Mouse (Mus musculus): ENCODE results near the gene Tas2r134. TPM values are rescaled to one million over a fixed set of nuclear protein-coding genes. Genes with fewer than 3 reads are reported as not detected.

The Tas2r134 gene
- total and polyA plus RNA-seq, 2 experiments = not detected

DNA sequence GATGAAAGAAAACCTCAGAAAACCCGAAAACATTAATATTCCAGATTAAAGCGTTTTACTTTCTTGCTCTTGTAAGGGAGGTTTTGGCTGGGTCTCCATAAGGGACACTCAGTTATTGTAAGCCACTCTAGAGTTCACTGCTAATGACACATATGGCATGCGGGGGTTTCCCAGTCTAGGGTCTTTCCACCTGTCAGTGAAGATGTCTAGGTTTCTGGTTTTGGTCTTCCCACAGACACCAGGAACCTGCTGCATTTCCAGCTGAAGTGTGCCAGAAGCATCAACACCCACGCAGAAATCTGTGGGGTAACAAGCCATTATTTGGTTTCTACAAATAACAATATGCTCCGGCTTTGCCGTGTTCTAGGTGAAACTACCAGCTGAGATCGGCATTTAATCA is 14.3 kb downstream of the Tas2r134 start:
- no peak for DNase-seq (ENCODE audit: extremely low read depth, low read depth, low spot score)
- Histone ChIP-seq H3K27ac (replicated peaks; ENCODE audit: insufficient read depth, low read depth, low read length) (no peak overlapping the region), H3K9ac (ENCODE audit: low read depth, low read length) (no peak overlapping the region), H3K79me2 (ENCODE audit: control insufficient read depth, insufficient read depth, low read length) (no peaks in the 10 kb centered on the region), H3K27me3 (ENCODE audit: control insufficient read depth, insufficient read depth, low read length) (no peaks in the 10 kb centered on the region), H3K36me3 (ENCODE audit: control insufficient read depth, insufficient read depth, low read length) (no peaks in the 10 kb centered on the region), H3K4me3 (ENCODE audit: insufficient read depth, low read depth, low read length) (no peak overlapping the region), H3K4me1 (ENCODE audit: control insufficient read depth, insufficient read depth, low read length) (no peaks in the 10 kb centered on the region)
- 88% methylated on average over 7 of the region's 7 CpGs for WGBS
- TF ChIP-seq POLR2A (IDR thresholded peaks at IDR 0.05; ENCODE audit: extremely low read depth, insufficient read depth, low read length) (no peak), CTCF (IDR thresholded peaks at IDR 0.05; ENCODE audit: low read depth, low read length) (no peak)

GRCm38 (mm10) chr2:51643244-51644139 is 16.2 kb downstream of the Tas2r134 start:
- no peak for DNase-seq (ENCODE audit: extremely low read depth, low read depth, low spot score)

GRCm38 (mm10) chr2:51647972-51648371 is 20.7 kb downstream of the Tas2r134 start:
- no peak for DNase-seq (ENCODE audit: extremely low read depth, low read depth, low spot score)
- 89% methylated on average over 3 of the region's 3 CpGs for WGBS
- Histone ChIP-seq H3K79me2 (ENCODE audit: control insufficient read depth, insufficient read depth, low read length) (no peaks in the 10 kb centered on the region), H3K4me1 (ENCODE audit: control insufficient read depth, insufficient read depth, low read length) (no peaks in the 10 kb centered on the region), H3K27ac (replicated peaks; ENCODE audit: insufficient read depth, low read depth, low read length) (no peak overlapping the region), H3K36me3 (ENCODE audit: control insufficient read depth, insufficient read depth, low read length) (no peaks in the 10 kb centered on the region), H3K27me3 (ENCODE audit: control insufficient read depth, insufficient read depth, low read length) (no peaks in the 10 kb centered on the region), H3K9ac (ENCODE audit: low read depth, low read length) (no peak overlapping the region), H3K4me3 (ENCODE audit: insufficient read depth, low read depth, low read length) (no peak overlapping the region)
- no peak for TF ChIP-seq CTCF (IDR thresholded peaks at IDR 0.05; ENCODE audit: low read depth, low read length)
- no peak for TF ChIP-seq POLR2A (IDR thresholded peaks at IDR 0.05; ENCODE audit: extremely low read depth, insufficient read depth, low read length)

More at GRCm38 (mm10) chr2:51643244-51644139, 16.2 kb downstream of the Tas2r134 start:
- no peak overlapping the region for H3K9ac ChIP-seq (ENCODE audit: low read depth, low read length)
- H3K4me1 ChIP-seq (ENCODE audit: control insufficient read depth, insufficient read depth, low read length) = no peaks in the 10 kb centered on the region
- no peaks in the 10 kb centered on the region for H3K79me2 ChIP-seq (ENCODE audit: control insufficient read depth, insufficient read depth, low read length)
- WGBS = 73% methylated on average over 7 of the region's 7 CpGs
- no peak overlapping the region for H3K27ac ChIP-seq (replicated peaks; ENCODE audit: insufficient read depth, low read depth, low read length)
- TF ChIP-seq POLR2A (IDR thresholded peaks at IDR 0.05; ENCODE audit: extremely low read depth, insufficient read depth, low read length) (no peak), CTCF (IDR thresholded peaks at IDR 0.05; ENCODE audit: low read depth, low read length) (no peak)
- H3K27me3 ChIP-seq (ENCODE audit: control insufficient read depth, insufficient read depth, low read length) = no peaks in the 10 kb centered on the region
- no peak overlapping the region for H3K4me3 ChIP-seq (ENCODE audit: insufficient read depth, low read depth, low read length)
- no peaks in the 10 kb centered on the region for H3K36me3 ChIP-seq (ENCODE audit: control insufficient read depth, insufficient read depth, low read length)

- no peak for DNase-seq (ENCODE audit: extremely low read depth, low read depth, low spot score)
- no peaks in the 10 kb centered on the region for H3K36me3 ChIP-seq (ENCODE audit: control insufficient read depth, insufficient read depth, low read length)
- no peak for TF ChIP-seq CTCF (IDR thresholded peaks at IDR 0.05; ENCODE audit: low read depth, low read length)
- TF ChIP-seq POLR2A (IDR thresholded peaks at IDR 0.05; ENCODE audit: extremely low read depth, insufficient read depth, low read length) = no peak
- no peaks in the 10 kb centered on the region for H3K79me2 ChIP-seq (ENCODE audit: control insufficient read depth, insufficient read depth, low read length)
- H3K27ac ChIP-seq (replicated peaks; ENCODE audit: insufficient read depth, low read depth, low read length) = no peak overlapping the region
- no peak overlapping the region for H3K9ac ChIP-seq (ENCODE audit: low read depth, low read length)
- 93% methylated on average over 1 of the region's 1 CpGs for WGBS
- no peaks in the 10 kb centered on the region for H3K27me3 ChIP-seq (ENCODE audit: control insufficient read depth, insufficient read depth, low read length)
- no peak overlapping the region for H3K4me3 ChIP-seq (ENCODE audit: insufficient read depth, low read depth, low read length)
- H3K4me1 ChIP-seq (ENCODE audit: control insufficient read depth, insufficient read depth, low read length) = no peaks in the 10 kb centered on the region
Observed at GRCm38 (mm10) chr2:51649887-51650286, 22.6 kb downstream of the Tas2r134 start.

GRCm38 (mm10) chr2:51652086-51652485 is 24.8 kb downstream of the Tas2r134 start:
- H3K79me2 ChIP-seq (ENCODE audit: control insufficient read depth, insufficient read depth, low read length) = no peaks in the 10 kb centered on the region
- no peak overlapping the region for H3K9ac ChIP-seq (ENCODE audit: low read depth, low read length)
- TF ChIP-seq POLR2A (IDR thresholded peaks at IDR 0.05; ENCODE audit: extremely low read depth, insufficient read depth, low read length) (no peak), CTCF (IDR thresholded peaks at IDR 0.05; ENCODE audit: low read depth, low read length) (no peak)
- 94% methylated on average over 10 of the region's 10 CpGs for WGBS
- H3K27me3 ChIP-seq (ENCODE audit: control insufficient read depth, insufficient read depth, low read length) = no peaks in the 10 kb centered on the region
- no peak overlapping the region for H3K4me3 ChIP-seq (ENCODE audit: insufficient read depth, low read depth, low read length)
- DNase-seq (ENCODE audit: extremely low read depth, low read depth, low spot score) = no peak
- no peak overlapping the region for H3K27ac ChIP-seq (replicated peaks; ENCODE audit: insufficient read depth, low read depth, low read length)
- no peaks in the 10 kb centered on the region for H3K4me1 ChIP-seq (ENCODE audit: control insufficient read depth, insufficient read depth, low read length)
- no peaks in the 10 kb centered on the region for H3K36me3 ChIP-seq (ENCODE audit: control insufficient read depth, insufficient read depth, low read length)

- no peaks in the 10 kb centered on the region for H3K4me1 ChIP-seq (ENCODE audit: control insufficient read depth, insufficient read depth, low read length)
- H3K9ac ChIP-seq (ENCODE audit: low read depth, low read length) = no peak overlapping the region
- H3K36me3 ChIP-seq (ENCODE audit: control insufficient read depth, insufficient read depth, low read length) = no peaks in the 10 kb centered on the region
- H3K27ac ChIP-seq (replicated peaks; ENCODE audit: insufficient read depth, low read depth, low read length) = no peak overlapping the region
- no peak for TF ChIP-seq POLR2A (IDR thresholded peaks at IDR 0.05; ENCODE audit: extremely low read depth, insufficient read depth, low read length)
- no peak for TF ChIP-seq CTCF (IDR thresholded peaks at IDR 0.05; ENCODE audit: low read depth, low read length)
- H3K4me3 ChIP-seq (ENCODE audit: insufficient read depth, low read depth, low read length) = no peak overlapping the region
- no peaks in the 10 kb centered on the region for H3K27me3 ChIP-seq (ENCODE audit: control insufficient read depth, insufficient read depth, low read length)
- H3K79me2 ChIP-seq (ENCODE audit: control insufficient read depth, insufficient read depth, low read length) = no peaks in the 10 kb centered on the region
- WGBS = 87% methylated on average over 3 of the region's 3 CpGs
- DNase-seq (ENCODE audit: extremely low read depth, low read depth, low spot score) = no peak
Observed at GRCm38 (mm10) chr2:51657684-51658083, 30.4 kb downstream of the Tas2r134 start.

All from liver, adult 2 months (tissue).